Mouse (Mus musculus) olfactory bulb, adult 2 months (tissue): Measurements from ENCODE around the gene Sass6. TPM values are rescaled to one million over a fixed set of nuclear protein-coding genes. Genes with fewer than 3 reads are reported as not detected.
"Not testable (repeated sequence)": the region's sequence is repeated elsewhere in the genome, so short reads cannot be mapped to it uniquely, and the experiment has no call there.

Experiments
- H3K27ac ChIP-seq: fragments of 200-500 bp; 2 replicates; pipeline ENCODE4 v1.5.1; 2012; ENCODE audit warnings: low read depth, low read length; ENCODE audit not compliant: insufficient read depth
- H3K4me1 ChIP-seq: fragments of 200-500 bp; 2 replicates; pipeline ENCODE4 v1.6.1; 2012; ENCODE audit warnings: low read length; ENCODE audit not compliant: control insufficient read depth, insufficient read depth
- H3K4me3 ChIP-seq: fragments of 200-500 bp; 2 replicates; pipeline ENCODE4 v1.5.1; 2012; ENCODE audit warnings: mild to moderate bottlenecking, low read depth, low read length, moderate library complexity; ENCODE audit not compliant: insufficient read depth
- CTCF ChIP-seq: fragments of 200-500 bp; IDR thresholded peaks from 2 replicates; pipeline ENCODE4 v1.5.1; 2012; ENCODE audit warnings: low read depth, mild to moderate bottlenecking, low read length, moderate library complexity; ENCODE audit not compliant: insufficient read depth
- POLR2A ChIP-seq: fragments of 200-500 bp; IDR thresholded peaks from 2 replicates; pipeline ENCODE4 v1.6.1; 2012; ENCODE audit warnings: mild to moderate bottlenecking, low read depth, low read length, moderate library complexity; ENCODE audit not compliant: insufficient read depth
- WGBS: fragments of 180-500 bp; shearing (Covaris S2); methylation state at CpG from one replicate; pipeline ENCODE4 v1.1.7; 2018; 5-methylcytosine and 5-hydroxymethylcytosine counted together
- polyA plus RNA-seq: library from polyadenylated mRNA; stranded (reverse); fragments of >200 nt; gene quantifications from 2 replicates; pipeline ENCODE4 v1.2.4, GENCODE M21; 2012; ENCODE audit warnings: low replicate concordance; ENCODE audit not compliant: missing spikeins, insufficient read depth, insufficient read length

Gene Sass6
- polyA plus RNA-seq, 1 experiment = not detected

GRCm38 (mm10) chr3:116656184-116656965 lies 61.6 kb downstream of the Sass6 start:
- 72% methylated on average over 7 of the region's 7 CpGs for WGBS
- Histone ChIP-seq H3K27ac (no peak overlapping the region), H3K4me3 (no peak overlapping the region), H3K4me1 (peaks cover 11% of the 10 kb centered on the region)
- TF ChIP-seq POLR2A = no peak
- no peak for TF ChIP-seq CTCF

DNA sequence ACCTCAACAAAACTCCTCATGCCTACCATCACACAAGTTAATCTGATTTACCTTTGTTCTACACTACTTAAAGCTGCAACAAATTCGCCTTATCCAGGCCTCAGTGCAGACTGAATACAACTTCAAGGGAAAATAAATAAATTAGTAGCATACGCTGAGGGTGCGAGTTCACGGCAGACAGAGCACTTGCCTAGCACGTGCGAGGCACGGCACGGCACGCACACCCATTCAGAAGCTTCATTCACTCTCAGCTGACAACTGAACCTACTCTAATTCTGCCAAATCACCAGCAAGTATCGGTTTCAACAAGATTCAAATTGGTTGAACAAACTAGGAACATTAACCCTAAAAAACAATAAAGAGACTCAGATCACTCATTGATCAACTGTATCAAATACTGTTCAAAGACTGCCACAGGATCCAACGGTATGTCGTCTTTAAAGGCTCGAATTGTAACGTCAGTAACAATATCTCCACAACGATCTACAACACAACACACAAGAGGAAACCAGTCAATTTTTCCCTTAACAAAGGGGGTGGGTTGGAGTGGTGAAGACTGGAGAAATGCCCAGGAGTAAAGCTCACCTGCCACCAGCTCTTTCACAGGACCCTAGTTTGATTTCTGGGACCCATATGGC lies 64.3 kb downstream of the Sass6 start:
- Histone ChIP-seq H3K27ac (no peak overlapping the region), H3K4me3 (no peak overlapping the region), H3K4me1 (peaks cover 9% of the 10 kb centered on the region)
- 57% methylated on average over 15 of the region's 15 CpGs for WGBS
- no peak for TF ChIP-seq CTCF
- no peak for TF ChIP-seq POLR2A

DNA sequence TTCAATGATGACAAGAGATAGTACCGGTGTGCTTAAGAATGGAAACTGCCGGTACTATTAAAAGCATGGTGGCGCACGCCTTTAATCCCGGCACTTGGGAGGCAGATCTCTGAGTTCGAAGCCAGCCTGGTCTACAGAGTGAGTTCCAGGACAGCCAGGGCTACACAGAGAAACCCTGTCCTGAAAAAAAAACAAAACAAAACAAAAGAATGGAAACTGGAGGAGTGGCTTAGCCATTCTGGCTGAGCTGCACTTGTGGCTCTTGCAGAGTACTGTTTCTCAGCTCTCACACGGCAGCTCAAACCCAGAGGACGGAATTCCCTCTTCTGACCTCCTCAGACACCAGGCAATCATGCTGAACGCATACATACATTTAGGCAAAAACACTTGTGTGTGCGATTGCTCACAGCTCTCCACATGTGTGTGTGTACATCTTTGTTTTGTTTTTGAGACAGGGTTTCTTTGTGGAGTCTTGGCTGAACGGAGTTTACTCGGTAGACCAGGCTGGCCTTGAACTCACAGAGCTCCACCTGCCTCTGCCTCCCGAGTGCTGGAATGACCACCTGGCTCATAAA lies 65.2 kb downstream of the Sass6 start:
- H3K4me3 ChIP-seq = no peak overlapping the region
- WGBS = 80% methylated on average over 13 of the region's 13 CpGs
- no peak for TF ChIP-seq POLR2A
- no peak for TF ChIP-seq CTCF
- peaks cover 9% of the 10 kb centered on the region for H3K4me1 ChIP-seq
- no peak overlapping the region for H3K27ac ChIP-seq

DNA sequence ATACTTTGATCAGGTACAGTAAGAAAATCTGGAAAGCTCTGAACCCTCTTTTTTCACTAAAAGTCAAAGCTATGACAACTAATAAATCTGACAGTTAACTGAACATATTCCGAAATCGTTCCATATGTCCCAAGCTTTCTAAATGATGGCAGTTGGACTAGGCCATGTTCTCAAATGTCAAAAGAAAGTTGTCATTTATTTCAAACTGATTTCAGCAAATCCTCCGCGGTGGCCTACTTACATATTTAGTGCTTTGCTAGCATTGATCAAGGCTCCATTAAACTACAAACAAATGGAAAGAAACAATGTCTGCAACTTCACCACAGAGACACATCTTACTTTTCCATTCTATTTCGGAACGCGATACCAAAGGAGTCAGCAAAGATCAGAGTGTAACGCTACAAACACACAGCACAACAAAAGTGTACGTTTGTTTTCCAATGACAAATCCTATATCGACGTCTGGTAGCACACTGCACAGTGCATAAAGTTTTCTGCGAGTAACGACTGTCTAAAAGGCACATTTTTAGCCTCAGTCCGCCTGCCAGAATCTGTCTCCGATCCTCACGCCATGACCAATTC lies 66.6 kb downstream of the Sass6 start:
- Histone ChIP-seq H3K27ac (peak overlapping the region; percentile 67), H3K4me3 (peak overlapping the region; percentile 94), H3K4me1 (peaks cover 9% of the 10 kb centered on the region)
- WGBS = 5% methylated on average over 16 of the region's 16 CpGs
- TF ChIP-seq POLR2A (no peak), CTCF (no peak)

- Histone ChIP-seq H3K4me3 (peak overlapping the region; percentile 94), H3K27ac (peak overlapping the region; percentile 67), H3K4me1 (peaks cover 7% of the 10 kb centered on the region)
- TF ChIP-seq CTCF (no peak), POLR2A (no peak)
- under 1% methylated on average over 65 of the region's 68 CpGs for whole genome bisulfite sequencing
These were observed 67.2 kb downstream of the Sass6 start for GRCm38 (mm10) chr3:116661870-116662414.

GRCm38 (mm10) chr3:116662463-116662863 lies 67.7 kb downstream of the Sass6 start, which contains the start of gene Mfsd14a:
Mfsd14a (minus strand) TSS chr3:116662677.
- peak within 1 kb of the TSS; percentile 67 for H3K27ac ChIP-seq
- peak within 1 kb of the TSS; percentile 94 for H3K4me3 ChIP-seq
- TF ChIP-seq POLR2A = peak; percentile 92
- TF ChIP-seq CTCF = no peak
- H3K4me1 ChIP-seq = peaks cover 7% of the 10 kb centered on the region
- WGBS = under 1% methylated on average over 39 of the region's 39 CpGs

DNA sequence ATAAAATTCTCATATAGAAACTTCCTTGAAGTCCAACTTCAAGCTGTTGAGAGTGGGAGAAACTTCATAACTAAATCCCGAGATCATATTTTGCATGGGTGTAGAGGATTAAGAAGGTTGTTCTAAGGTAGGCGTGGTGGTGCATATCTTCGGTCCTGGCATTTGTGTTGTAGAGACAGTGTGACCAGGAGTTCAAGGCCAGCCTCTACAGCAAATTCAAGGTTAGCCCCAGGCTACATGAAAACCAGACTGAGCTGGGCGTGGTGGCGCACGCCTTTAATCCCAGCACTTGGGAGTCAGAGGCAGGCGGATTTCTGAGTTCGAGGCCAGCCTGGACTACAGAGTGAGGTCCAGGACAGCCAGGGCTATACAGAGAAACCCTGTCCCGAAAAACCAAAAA lies 69.5 kb downstream of the Sass6 start:
- H3K27ac ChIP-seq, H3K4me3 ChIP-seq, H3K4me1 ChIP-seq: not testable (repeated sequence)
- 97% methylated on average over 9 of the region's 9 CpGs for WGBS

Other genes starting within 250 kb of the Sass6 start
- gene Cdc14a, start 170.9 kb upstream of the Sass6 start, polyA plus RNA-seq = not detected in 2 replicates
- gene Rtca, start 86.8 kb upstream of the Sass6 start, polyA plus RNA-seq = not detected in 2 replicates
- gene Dbt, start 81.9 kb upstream of the Sass6 start, polyA plus RNA-seq = not detected in 2 replicates
- not detected in 2 replicates for gene Lrrc39, start 32.0 kb upstream of the Sass6 start, polyA plus RNA-seq
- not detected in 2 replicates for gene Trmt13, start 19.6 kb downstream of the Sass6 start, polyA plus RNA-seq
- not detected in 2 replicates for gene Mfsd14a, start 67.7 kb downstream of the Sass6 start, polyA plus RNA-seq
- not detected in 2 replicates for gene Gm43191, start 86.3 kb downstream of the Sass6 start, polyA plus RNA-seq
- not detected in 2 replicates for gene Slc35a3, start 117.8 kb downstream of the Sass6 start, polyA plus RNA-seq
- gene Agl, start 213.2 kb downstream of the Sass6 start, polyA plus RNA-seq = not detected in 2 replicates